Mouse (Mus musculus) liver, adult 2 months (tissue): ENCODE results near the gene Macf1.

Experiments used
- CTCF ChIP-seq: fragments of 200-500 bp; IDR thresholded peaks from 2 replicates; pipeline ENCODE4 v1.5.1; 2011; ENCODE audit warnings: low read depth, low read length, control low read depth
- POLR2A ChIP-seq: fragments of 200-500 bp; IDR thresholded peaks from 2 replicates; pipeline ENCODE4 v1.6.1; 2011; ENCODE audit warnings: low read length, control low read depth; ENCODE audit not compliant: insufficient read depth; ENCODE audit errors: extremely low read depth

- TF ChIP-seq CTCF, result no peak
- no peak for TF ChIP-seq POLR2A
Measured at GRCm38 (mm10) chr4:123447251-123447650, 236.9 kb downstream of the Macf1 start.
